Mouse (Mus musculus): Measurements from ENCODE around the gene Taar4. TPM values are rescaled to one million over a fixed set of nuclear protein-coding genes. Genes with fewer than 3 reads are reported as not detected.

The Taar4 gene
- polyA plus RNA-seq, 1 experiment from 2014 or later: not detected

- no peak overlapping the region for H3K27ac ChIP-seq (ENCODE audit: low read depth, low read length)
- no peak for ATAC-seq (ENCODE audit: insufficient read depth, low FRiP score, low TSS enrichment)
- DNase-seq (ENCODE audit: low spot score): no peak
- H3K36me3 ChIP-seq (ENCODE audit: control insufficient read depth, insufficient read depth, low read length): no peaks in the 10 kb centered on the region
- H3K9ac ChIP-seq (ENCODE audit: low read length): no peak overlapping the region
- 85% methylated on average over 6 of the region's 6 CpGs for WGBS
- no peak overlapping the region for H3K4me3 ChIP-seq (ENCODE audit: low read depth, low read length)
- no peaks in the 10 kb centered on the region for H3K9me3 ChIP-seq (ENCODE audit: control insufficient read depth, low read length)
- no peaks in the 10 kb centered on the region for H3K27me3 ChIP-seq (ENCODE audit: control insufficient read depth, insufficient read depth, low read length)
- no peak overlapping the region for H3K4me2 ChIP-seq (ENCODE audit: low read depth)
- H3K4me1 ChIP-seq (ENCODE audit: control insufficient read depth, insufficient read depth, low read length): no peaks in the 10 kb centered on the region
These were observed 8.6 kb upstream of the Taar4 start for GRCm38 (mm10) chr10:23951714-23952113.

GRCm38 (mm10) chr10:23959071-23959470 is 1.2 kb upstream of the Taar4 start:
- H3K4me3 ChIP-seq (ENCODE audit: low read depth, low read length): no peak overlapping the region
- no peaks in the 10 kb centered on the region for H3K36me3 ChIP-seq (ENCODE audit: control insufficient read depth, insufficient read depth, low read length)
- no peak overlapping the region for H3K27ac ChIP-seq (ENCODE audit: low read depth, low read length)
- H3K9me3 ChIP-seq (ENCODE audit: control insufficient read depth, low read length): no peaks in the 10 kb centered on the region
- no peak overlapping the region for H3K4me2 ChIP-seq (ENCODE audit: low read depth)
- no peaks in the 10 kb centered on the region for H3K4me1 ChIP-seq (ENCODE audit: control insufficient read depth, insufficient read depth, low read length)
- H3K27me3 ChIP-seq (ENCODE audit: control insufficient read depth, insufficient read depth, low read length): no peaks in the 10 kb centered on the region
- ATAC-seq (ENCODE audit: insufficient read depth, low FRiP score, low TSS enrichment) (no peak), DNase-seq (ENCODE audit: low spot score) (no peak)
- WGBS: 77% methylated on average over 3 of the region's 3 CpGs
- no peak overlapping the region for H3K9ac ChIP-seq (ENCODE audit: low read length)

- DNase-seq (ENCODE audit: low spot score) (no peak), ATAC-seq (ENCODE audit: insufficient read depth, low FRiP score, low TSS enrichment) (no peak)
These were observed 3.1 kb downstream of the Taar4 start for GRCm38 (mm10) chr10:23963444-23963843.

GRCm38 (mm10) chr10:23964921-23965610 is 4.8 kb downstream of the Taar4 start:
- H3K27me3 ChIP-seq (ENCODE audit: control insufficient read depth, insufficient read depth, low read length): no peaks in the 10 kb centered on the region
- no peak overlapping the region for H3K4me2 ChIP-seq (ENCODE audit: low read depth)
- H3K36me3 ChIP-seq (ENCODE audit: control insufficient read depth, insufficient read depth, low read length): no peaks in the 10 kb centered on the region
- ATAC-seq (ENCODE audit: insufficient read depth, low FRiP score, low TSS enrichment) (no peak), DNase-seq (ENCODE audit: low spot score) (no peak)
- H3K4me3 ChIP-seq (ENCODE audit: low read depth, low read length): no peak overlapping the region
- H3K9ac ChIP-seq (ENCODE audit: low read length): no peak overlapping the region
- H3K9me3 ChIP-seq (ENCODE audit: control insufficient read depth, low read length): no peaks in the 10 kb centered on the region
- H3K27ac ChIP-seq (ENCODE audit: low read depth, low read length): no peak overlapping the region
- 87% methylated on average over 6 of the region's 6 CpGs for WGBS
- no peaks in the 10 kb centered on the region for H3K4me1 ChIP-seq (ENCODE audit: control insufficient read depth, insufficient read depth, low read length)

More at GRCm38 (mm10) chr10:23963444-23963843, 3.1 kb downstream of the Taar4 start:
- H3K4me3 ChIP-seq (ENCODE audit: low read depth, low read length): no peak overlapping the region
- H3K27ac ChIP-seq (ENCODE audit: low read depth, low read length): no peak overlapping the region
- no peaks in the 10 kb centered on the region for H3K9me3 ChIP-seq (ENCODE audit: control insufficient read depth, low read length)
- H3K4me2 ChIP-seq (ENCODE audit: low read depth): no peak overlapping the region
- H3K4me1 ChIP-seq (ENCODE audit: control insufficient read depth, insufficient read depth, low read length): no peaks in the 10 kb centered on the region
- no peaks in the 10 kb centered on the region for H3K36me3 ChIP-seq (ENCODE audit: control insufficient read depth, insufficient read depth, low read length)
- H3K9ac ChIP-seq (ENCODE audit: low read length): no peak overlapping the region
- H3K27me3 ChIP-seq (ENCODE audit: control insufficient read depth, insufficient read depth, low read length): no peaks in the 10 kb centered on the region
- WGBS: 70% methylated on average over 3 of the region's 3 CpGs

GRCm38 (mm10) chr10:23970656-23971165 is 10.4 kb downstream of the Taar4 start, which contains the start of gene Taar5:
Taar5 (plus strand) TSS chr10:23970706.
- no peaks in the 10 kb centered on the region for H3K27me3 ChIP-seq (ENCODE audit: control insufficient read depth, insufficient read depth, low read length)
- no peak within 1 kb of the TSS for H3K9ac ChIP-seq (ENCODE audit: low read length)
- H3K4me3 ChIP-seq (ENCODE audit: low read depth, low read length): no peak within 1 kb of the TSS
- DNase-seq (ENCODE audit: low spot score) (no peak), ATAC-seq (ENCODE audit: insufficient read depth, low FRiP score, low TSS enrichment) (no peak)
- 91% methylated on average over 11 of the region's 11 CpGs for WGBS
- H3K9me3 ChIP-seq (ENCODE audit: control insufficient read depth, low read length): no peaks in the 10 kb centered on the region
- no peaks in the 10 kb centered on the region for H3K36me3 ChIP-seq (ENCODE audit: control insufficient read depth, insufficient read depth, low read length)
- H3K4me1 ChIP-seq (ENCODE audit: control insufficient read depth, insufficient read depth, low read length): no peaks in the 10 kb centered on the region
- H3K27ac ChIP-seq (ENCODE audit: low read depth, low read length): no peak within 1 kb of the TSS
- H3K4me2 ChIP-seq (ENCODE audit: low read depth): no peak within 1 kb of the TSS

- Histone ChIP-seq H3K9ac (ENCODE audit: low read length) (no peak overlapping the region), H3K4me1 (ENCODE audit: control insufficient read depth, insufficient read depth, low read length) (no peaks in the 10 kb centered on the region), H3K27ac (ENCODE audit: low read depth, low read length) (no peak overlapping the region), H3K4me2 (ENCODE audit: low read depth) (no peak overlapping the region), H3K9me3 (ENCODE audit: control insufficient read depth, low read length) (no peaks in the 10 kb centered on the region), H3K36me3 (ENCODE audit: control insufficient read depth, insufficient read depth, low read length) (no peaks in the 10 kb centered on the region), H3K27me3 (ENCODE audit: control insufficient read depth, insufficient read depth, low read length) (no peaks in the 10 kb centered on the region), H3K4me3 (ENCODE audit: low read depth, low read length) (no peak overlapping the region)
- DNase-seq (ENCODE audit: low spot score): no peak
- WGBS: 86% methylated on average over 5 of the region's 5 CpGs
- no peak for ATAC-seq (ENCODE audit: insufficient read depth, low FRiP score, low TSS enrichment)
These were observed 11.0 kb downstream of the Taar4 start for GRCm38 (mm10) chr10:23971256-23971655.

- H3K27me3 ChIP-seq (ENCODE audit: control insufficient read depth, insufficient read depth, low read length): no peaks in the 10 kb centered on the region
- ATAC-seq (ENCODE audit: insufficient read depth, low FRiP score, low TSS enrichment): no peak
- H3K9me3 ChIP-seq (ENCODE audit: control insufficient read depth, low read length): no peaks in the 10 kb centered on the region
- no peak for DNase-seq (ENCODE audit: low spot score)
- no peak overlapping the region for H3K9ac ChIP-seq (ENCODE audit: low read length)
- no peaks in the 10 kb centered on the region for H3K4me1 ChIP-seq (ENCODE audit: control insufficient read depth, insufficient read depth, low read length)
- no peak overlapping the region for H3K4me2 ChIP-seq (ENCODE audit: low read depth)
- H3K36me3 ChIP-seq (ENCODE audit: control insufficient read depth, insufficient read depth, low read length): no peaks in the 10 kb centered on the region
- no peak overlapping the region for H3K27ac ChIP-seq (ENCODE audit: low read depth, low read length)
- H3K4me3 ChIP-seq (ENCODE audit: low read depth, low read length): no peak overlapping the region
- WGBS: 47% methylated on average over 4 of the region's 4 CpGs
These were observed 17.7 kb downstream of the Taar4 start for GRCm38 (mm10) chr10:23977958-23978357.

GRCm38 (mm10) chr10:23978901-23979705 is 18.8 kb downstream of the Taar4 start:
- H3K9me3 ChIP-seq (ENCODE audit: control insufficient read depth, low read length): no peaks in the 10 kb centered on the region
- H3K4me2 ChIP-seq (ENCODE audit: low read depth): no peak overlapping the region
- H3K4me1 ChIP-seq (ENCODE audit: control insufficient read depth, insufficient read depth, low read length): no peaks in the 10 kb centered on the region
- H3K36me3 ChIP-seq (ENCODE audit: control insufficient read depth, insufficient read depth, low read length): no peaks in the 10 kb centered on the region
- 43% methylated on average over 16 of the region's 16 CpGs for WGBS
- DNase-seq (ENCODE audit: low spot score) (peak; percentile 85), ATAC-seq (ENCODE audit: insufficient read depth, low FRiP score, low TSS enrichment) (peak; percentile 83)
- H3K4me3 ChIP-seq (ENCODE audit: low read depth, low read length): no peak overlapping the region
- H3K9ac ChIP-seq (ENCODE audit: low read length): no peak overlapping the region
- H3K27me3 ChIP-seq (ENCODE audit: control insufficient read depth, insufficient read depth, low read length): no peaks in the 10 kb centered on the region
- no peak overlapping the region for H3K27ac ChIP-seq (ENCODE audit: low read depth, low read length)
